Mouse (Mus musculus): ENCODE measurements around the gene Prcd.
A peak's percentile ranks its signal among the peaks of the same experiment; 100 is the strongest.

The Prcd gene

DNA sequence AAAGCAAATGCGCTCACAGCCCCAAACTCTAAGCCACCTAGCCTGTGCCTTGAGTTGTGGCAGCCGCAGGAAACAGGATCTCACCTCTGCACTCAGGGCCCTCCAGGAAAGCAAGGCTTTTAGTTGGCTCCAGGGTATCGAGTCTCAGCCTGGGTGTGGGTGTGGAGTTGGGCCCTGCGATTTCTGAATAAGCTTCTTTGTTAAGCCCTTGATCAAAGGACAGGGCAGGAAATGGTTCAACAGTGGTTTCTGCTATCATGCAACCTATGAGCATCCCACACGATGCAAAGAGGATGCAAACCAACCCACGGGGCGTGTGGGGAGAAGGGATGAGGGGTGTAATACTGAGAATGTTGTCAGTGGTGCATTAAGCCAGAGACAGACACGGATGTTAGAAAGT, 34.6 kb downstream of the Prcd start:
- no peak for DNase-seq (ENCODE audit: low read depth, low spot score)

- DNase-seq (ENCODE audit: low read depth, low spot score), result no peak
Observed at GRCm38 (mm10) chr11:116689622-116690021, 36.3 kb downstream of the Prcd start.

DNA sequence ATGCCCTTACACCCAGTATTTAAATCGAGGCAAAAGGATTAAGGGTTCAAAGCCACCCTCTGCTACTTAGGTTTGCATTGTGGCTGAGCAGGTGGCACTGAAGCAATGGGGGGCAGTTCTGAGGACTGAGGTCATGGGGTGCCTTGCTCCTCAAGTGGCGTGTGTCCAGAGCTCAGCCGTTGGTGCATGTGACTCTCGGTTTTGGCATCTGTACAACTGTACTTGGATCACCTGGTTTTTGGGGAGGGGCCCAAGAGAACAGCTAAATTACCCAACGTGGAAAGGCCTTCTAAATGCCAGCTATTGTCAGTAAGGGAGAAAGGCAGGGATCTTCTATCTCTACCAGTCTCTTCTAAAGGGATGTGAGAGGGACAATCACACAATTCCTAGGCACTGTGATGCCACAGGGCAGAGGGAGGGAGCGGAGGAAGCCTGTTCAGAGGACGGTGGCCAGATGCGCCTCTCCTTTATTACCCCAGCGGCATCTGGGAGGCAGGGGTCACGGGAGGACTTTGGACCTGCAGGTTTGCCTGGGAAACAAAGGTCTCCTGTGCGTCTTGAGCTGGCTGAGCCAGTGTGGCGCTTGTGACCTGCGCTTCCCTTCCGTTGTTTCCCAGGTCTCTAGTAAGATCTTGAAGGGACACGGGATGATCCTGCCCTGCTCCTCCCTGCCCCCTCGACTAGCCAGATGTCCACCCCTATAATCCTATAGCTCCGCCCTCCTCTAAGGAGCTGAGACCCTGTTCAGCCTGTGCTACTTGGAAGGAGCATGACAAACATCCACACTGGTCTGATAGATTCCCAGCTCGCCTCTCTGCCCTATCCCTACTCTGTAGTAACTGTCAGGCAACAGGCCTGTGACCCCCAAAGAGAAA, 37.6 kb downstream of the Prcd start:
- DNase-seq (ENCODE audit: low read depth, low spot score), result peak; percentile 75

DNA sequence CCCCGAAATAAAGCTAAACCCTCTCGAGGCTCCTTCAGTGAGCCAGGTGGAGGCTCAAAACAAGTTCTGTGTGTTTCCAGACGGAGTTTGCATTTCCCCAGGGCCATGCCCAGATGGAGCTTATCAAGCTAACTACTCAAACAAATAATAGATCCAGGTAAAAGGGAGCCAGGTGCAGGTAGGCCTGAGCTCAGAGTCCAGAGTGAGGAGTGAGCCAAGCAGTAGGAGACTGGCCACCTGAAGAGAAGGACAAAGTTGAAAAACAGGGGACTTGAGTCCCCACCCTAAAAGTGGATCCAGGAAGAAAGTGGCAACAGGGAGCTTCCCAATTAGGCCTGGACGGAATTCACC, 40.5 kb downstream of the Prcd start:
- DNase-seq (ENCODE audit: low read depth, low spot score), result no peak

DNA sequence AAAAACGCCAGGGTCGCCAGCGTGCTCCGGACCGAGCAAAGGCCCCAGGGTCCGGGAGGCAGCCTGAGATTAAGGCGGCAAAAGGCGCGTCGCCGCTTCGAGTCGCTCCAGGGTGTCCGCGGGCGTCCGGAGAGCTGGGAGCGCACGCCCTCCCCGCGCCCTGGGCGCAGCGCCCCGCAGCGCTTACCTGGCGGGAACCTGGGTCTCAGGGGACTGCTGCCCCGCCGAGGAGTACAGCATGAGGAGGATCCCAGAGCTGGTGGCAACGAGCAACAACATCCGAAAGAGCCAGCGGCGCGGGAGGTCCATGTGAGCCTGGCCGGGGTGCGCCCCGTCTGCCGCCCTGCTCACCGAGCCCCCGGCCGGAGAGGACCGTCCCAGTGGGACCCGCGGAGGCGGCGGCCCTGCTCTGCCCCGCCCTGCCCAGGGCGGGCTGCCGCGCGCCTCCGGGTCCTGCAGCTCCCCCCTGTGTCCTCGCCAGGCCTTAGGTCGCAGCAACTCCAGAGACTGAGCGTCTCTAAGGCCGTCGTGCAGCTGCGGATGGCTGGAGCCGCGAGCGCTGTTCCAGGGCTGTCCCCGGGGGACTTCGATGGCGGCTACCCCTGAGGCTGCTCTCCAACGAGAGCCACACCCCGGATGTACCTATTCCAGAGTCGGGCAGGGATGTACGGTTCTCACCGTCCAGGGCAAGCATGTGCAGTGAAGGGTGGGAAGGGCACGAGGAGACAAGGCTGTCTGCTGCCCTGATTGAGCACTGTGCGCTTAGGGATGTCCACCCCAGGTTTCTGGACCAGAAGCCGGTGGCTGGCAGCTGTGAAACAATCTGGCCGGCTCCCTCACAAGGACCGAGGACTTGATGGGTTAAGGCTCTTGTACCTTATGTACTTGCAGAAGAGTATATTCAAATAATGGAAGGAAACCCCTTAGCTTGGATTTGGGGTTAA, 41.2 kb downstream of the Prcd start:
- no peak for DNase-seq (ENCODE audit: low read depth, low spot score)

DNA sequence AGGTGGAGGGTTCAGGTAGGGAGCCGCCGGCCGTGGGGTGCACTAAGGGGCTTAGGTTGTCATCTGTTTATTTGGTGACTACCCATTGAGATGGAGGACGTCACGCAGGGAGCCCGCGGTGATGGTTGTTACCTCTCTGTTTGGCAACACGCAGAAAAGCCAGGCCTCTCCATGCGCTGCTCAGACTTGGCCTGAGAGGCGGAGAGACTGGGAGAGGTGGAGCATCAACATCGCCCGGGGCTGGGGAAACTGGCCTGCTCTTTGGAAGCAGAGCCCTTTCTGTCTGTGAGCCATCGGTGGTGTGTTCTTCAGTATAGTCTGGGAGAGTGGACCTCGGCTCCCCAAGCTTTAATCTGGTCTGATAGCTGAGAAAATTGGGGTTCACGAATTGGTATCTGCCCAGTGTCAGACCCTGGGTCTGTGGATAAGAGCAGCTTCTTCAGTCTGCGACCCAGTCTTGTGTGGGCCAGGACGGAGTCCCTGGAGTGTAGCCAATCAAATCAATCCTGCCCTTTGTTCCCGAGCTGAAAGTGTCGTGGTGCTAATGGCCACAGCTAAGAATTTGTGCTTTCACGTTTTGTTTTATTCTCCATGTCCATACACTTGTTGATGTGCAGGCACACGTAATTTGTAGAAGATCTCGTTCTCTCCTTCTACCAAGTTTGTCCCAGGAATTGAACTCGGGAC, 42.0 kb downstream of the Prcd start:
- DNase-seq (ENCODE audit: low read depth, low spot score), result no peak

DNA sequence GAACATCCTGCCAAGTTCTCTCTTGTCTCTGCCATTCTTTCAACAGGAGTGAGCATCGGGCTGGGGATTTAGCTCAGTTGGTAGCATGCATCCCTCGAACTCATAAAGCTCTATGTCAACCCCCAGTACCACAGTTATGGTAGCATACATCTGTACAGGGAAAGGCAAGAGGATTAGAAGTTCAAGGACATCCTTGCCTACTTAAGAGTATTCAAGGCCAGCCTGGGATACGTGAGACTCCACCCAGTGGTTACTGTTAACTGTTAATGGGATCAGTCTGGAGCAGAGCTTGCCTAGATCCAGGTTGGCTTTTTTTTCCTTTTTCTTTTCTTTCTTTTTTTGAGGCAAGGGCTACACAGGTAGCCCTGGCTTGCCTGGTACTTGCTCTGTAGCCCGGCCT, 43.1 kb downstream of the Prcd start:
- no peak for DNase-seq (ENCODE audit: low read depth, low spot score)

GRCm38 (mm10) chr11:116697521-116697920, 44.2 kb downstream of the Prcd start:
- DNase-seq (ENCODE audit: low read depth, low spot score), result no peak

DNA sequence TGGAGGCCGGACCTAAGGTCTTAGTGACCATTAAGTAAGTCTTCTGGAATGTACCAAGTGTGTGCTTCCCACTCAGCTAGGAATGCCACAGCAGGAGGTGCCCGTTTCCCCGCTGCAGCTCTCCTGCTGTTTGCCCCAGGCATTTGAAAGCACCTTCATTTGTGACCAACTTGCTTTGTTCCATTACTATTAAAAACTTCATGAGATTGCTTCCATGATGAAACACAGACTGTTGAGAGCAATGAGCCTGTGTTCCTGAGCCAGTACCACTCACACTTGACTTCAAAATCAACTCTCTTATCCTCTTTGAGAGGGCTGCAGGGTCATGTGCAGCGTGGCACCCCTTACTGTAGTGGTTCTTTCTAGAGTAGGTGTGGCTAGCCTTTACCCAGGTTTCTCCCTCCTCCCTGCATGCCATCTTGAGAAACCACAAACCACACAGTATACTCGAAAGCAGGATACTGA, 48.1 kb downstream of the Prcd start:
- no peak for DNase-seq (ENCODE audit: low read depth, low spot score)

GRCm38 (mm10) chr11:116704336-116705035, 51.2 kb downstream of the Prcd start:
- DNase-seq (ENCODE audit: low read depth, low spot score), result no peak

GRCm38 (mm10) chr11:116705204-116705608, 51.9 kb downstream of the Prcd start:
- no peak for DNase-seq (ENCODE audit: low read depth, low spot score)

GRCm38 (mm10) chr11:116706363-116706762, 53.0 kb downstream of the Prcd start:
- no peak for DNase-seq (ENCODE audit: low read depth, low spot score)

- no peak for DNase-seq (ENCODE audit: low read depth, low spot score)
Observed at GRCm38 (mm10) chr11:116710171-116710570, 56.8 kb downstream of the Prcd start.

GRCm38 (mm10) chr11:116710793-116711192, 57.5 kb downstream of the Prcd start:
- no peak for DNase-seq (ENCODE audit: low read depth, low spot score)

DNA sequence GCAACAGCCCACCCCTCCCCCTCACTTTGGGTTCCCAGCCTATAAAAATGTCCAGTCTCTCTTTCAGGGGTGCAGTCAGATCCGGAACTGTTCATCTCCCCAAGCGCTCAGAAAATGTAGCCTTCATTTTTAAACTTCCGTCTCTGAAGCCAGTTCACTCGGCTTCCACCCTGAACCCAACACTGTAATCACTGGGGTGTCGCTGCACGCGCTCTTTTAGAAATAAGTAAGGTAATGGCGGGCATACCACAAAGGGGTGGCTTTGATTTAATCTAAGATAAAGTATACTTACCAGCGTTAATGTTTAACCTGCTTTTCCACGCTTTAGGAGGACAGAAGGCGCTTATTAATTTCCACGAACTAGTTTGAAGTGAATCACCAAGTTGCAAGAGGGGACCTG, 60.7 kb downstream of the Prcd start:
- DNase-seq (ENCODE audit: low read depth, low spot score), result no peak

All from retina, adult 2 months (tissue).